Mouse (Mus musculus): ENCODE measurements around the gene Il2rb. TPM values are rescaled to one million over a fixed set of nuclear protein-coding genes. Genes with fewer than 3 reads are reported as not detected.

Gene Il2rb
- total RNA-seq, 2 experiments from 2014 or later = 0.06 to 0.26 TPM

DNA sequence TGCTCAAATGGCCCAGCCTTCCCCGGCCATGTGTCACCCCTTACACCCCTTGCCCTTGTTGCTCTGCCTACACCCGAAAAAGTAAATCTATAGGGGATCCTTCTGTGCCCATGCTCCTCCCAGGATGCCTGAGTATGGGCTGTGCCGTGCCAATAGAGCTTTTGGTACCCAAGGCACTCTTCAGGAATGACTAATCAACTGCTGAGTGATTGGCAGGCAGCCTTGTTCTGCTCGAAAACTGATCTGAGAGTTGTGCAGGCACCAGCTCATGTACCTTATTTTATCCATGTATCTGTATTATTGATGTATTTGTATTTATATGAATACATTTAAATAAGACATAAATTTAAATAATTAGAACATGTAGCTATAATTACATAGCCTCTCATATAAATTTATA, 8.0 kb downstream of the Il2rb start:
- DNase-seq (ENCODE audit: low spot score) = no peak
- intact Hi-C loops (cut with DNase I) = no loop called here

DNA sequence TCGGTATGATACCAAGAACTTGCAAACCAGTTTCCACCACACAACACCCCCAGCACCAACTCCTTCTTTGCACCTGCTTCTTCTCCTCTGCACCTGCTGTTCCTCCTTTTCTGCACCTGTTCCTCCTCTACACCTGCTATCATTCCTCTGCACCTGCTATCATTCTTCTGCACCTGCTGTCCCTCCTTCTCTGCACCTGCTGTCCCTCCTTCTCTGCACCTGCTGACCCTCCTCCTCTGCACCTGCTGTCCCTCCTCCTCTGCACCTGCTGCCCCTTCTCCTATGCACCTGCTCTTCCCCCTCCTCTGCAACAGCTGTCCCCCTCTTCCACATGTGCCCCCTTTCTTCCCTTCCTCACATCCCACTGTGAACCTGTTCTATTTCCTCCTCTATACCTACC, 8.5 kb downstream of the Il2rb start:
- intact Hi-C loops (cut with DNase I) = no loop called here
- no peak for DNase-seq (ENCODE audit: low spot score)

DNA sequence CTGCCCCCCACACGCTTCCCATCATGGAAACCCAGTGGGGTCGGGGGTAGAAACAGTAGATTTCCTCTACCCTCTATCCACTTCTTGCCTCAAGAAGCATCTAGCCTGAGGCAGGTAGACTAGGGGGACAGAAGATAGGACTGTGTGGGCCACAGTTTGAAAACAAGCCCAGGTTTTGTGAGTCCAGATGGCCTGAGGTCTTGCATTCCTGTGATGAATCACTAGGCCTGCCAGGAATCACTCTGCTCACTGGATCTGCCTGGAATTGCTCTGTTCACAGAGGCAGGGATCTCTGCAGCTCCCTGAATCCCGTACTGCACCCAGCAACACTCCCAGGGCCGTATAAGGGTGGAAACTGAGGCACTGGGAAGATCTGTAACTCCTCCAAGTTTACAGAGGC, 11.8 kb downstream of the Il2rb start:
- intact Hi-C loops (cut with DNase I) = no loop called here

DNA sequence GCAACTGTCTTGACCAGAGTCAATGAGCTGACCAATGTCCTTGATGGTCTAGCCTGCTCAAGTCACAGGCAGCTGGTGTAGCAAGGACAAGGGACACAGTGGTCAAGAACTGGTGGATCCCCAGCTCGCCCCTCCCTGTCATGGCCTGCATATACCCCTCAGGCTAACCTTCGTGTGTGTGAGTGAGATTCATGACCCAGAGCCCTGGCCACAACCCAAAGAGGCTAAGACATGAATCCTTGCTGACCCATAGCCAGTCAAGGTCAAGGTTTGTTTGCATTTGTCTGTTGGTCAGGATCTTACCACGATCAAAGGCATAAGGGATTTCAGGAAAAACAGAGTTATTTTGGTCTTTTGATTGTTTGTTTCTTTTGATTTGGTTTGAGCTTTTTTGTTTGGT, 12.6 kb downstream of the Il2rb start:
- intact Hi-C loops (cut with DNase I) = no loop called here
- DNase-seq (ENCODE audit: low spot score) = no peak

More for the DNA sequence above, 11.8 kb downstream of the Il2rb start:
- no peak for DNase-seq (ENCODE audit: low spot score)

DNA sequence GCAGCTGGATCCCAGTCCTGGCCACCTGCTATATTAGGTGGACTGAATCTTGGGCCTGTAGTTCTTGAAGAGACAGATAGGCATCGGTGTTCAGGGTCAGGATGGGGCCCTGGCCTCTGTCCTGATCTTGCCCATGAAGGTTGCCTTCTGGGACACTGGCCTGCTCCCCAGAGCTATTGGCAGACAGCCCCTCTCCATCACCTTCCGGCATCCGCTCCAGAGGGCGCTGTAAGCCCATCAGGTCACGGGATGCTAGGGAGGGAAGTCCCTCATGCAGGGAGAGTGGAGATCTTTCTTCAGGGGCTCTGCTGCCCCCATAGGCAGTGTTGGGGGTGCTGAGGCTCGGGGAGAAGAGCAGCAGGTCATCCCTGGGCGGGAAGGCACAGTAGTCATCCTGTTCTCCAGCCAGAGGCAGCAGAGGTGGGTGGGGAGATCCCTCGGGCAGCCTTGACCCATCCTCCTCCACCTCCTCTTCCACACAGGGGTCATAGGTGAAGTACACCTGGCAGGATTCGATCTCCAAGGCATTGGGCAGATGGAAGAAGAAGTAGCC, 13.5 kb downstream of the Il2rb start:
- intact Hi-C loops (cut with DNase I) = no loop called here
- DNase-seq (ENCODE audit: low spot score) = no peak

DNA sequence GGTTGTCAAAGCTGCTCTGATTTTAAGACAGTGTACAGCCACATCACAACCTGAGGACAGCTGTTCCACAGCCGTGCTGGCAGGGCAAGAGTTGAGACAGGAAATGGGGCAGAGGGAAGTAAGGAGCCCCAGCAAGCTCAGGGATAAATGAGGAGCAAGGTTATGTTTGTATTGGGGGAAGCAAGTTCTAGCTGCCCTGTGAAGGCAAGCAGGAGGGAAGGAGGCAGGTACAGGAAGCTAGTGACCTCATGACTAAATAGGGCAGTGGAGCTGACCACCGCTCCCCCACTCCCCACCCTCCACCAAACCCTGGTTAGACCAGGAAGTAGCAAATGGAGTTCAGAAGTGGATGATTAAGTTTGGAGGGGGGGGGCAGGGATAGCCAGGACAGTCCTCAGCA, 14.1 kb downstream of the Il2rb start:
- intact Hi-C loops (cut with DNase I) = no loop called here
- no peak for DNase-seq (ENCODE audit: low spot score)

DNA sequence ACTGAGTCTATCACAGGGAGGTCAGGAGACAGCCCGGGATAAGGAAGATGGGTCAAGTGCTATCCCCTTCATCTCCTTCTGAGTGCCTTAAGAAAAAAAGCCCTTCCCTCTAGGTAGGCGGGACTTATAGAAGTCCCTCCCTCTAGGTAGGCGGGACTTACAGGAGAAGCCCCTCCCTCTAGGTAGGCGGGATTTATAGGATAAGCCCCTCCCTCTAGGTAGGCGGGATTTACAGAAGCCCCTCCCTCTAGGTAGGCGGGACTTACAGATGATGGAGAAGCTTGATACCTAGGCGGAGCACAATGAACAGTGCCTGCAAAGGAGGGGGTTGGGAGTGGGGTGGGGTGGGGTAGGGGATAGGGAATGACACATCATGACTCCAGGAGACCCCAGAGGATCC, 15.0 kb downstream of the Il2rb start:
- intact Hi-C loops (cut with DNase I) = no loop called here
- no peak for DNase-seq (ENCODE audit: low spot score)

DNA sequence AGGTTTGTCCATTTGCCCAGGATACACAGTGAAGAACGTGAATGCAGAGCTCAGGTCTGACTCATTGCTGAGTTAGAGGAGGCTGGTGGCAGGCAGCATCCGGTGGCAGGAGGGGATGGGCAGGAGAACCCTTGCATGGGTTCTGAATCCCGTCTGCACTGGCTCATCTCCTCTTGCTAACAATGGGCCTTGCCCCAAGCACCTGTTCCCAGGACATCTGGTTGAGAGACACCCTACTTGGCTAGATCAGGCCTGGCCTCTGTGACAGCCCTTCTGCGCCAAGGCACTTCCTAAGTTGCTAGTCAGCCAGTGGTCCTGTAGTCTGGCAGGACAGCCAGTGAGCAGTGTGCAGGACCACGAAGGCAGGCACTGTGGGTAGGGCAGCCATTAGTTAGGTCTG, 15.6 kb downstream of the Il2rb start:
- intact Hi-C loops (cut with DNase I) = no loop called here
- no peak for DNase-seq (ENCODE audit: low spot score)

DNA sequence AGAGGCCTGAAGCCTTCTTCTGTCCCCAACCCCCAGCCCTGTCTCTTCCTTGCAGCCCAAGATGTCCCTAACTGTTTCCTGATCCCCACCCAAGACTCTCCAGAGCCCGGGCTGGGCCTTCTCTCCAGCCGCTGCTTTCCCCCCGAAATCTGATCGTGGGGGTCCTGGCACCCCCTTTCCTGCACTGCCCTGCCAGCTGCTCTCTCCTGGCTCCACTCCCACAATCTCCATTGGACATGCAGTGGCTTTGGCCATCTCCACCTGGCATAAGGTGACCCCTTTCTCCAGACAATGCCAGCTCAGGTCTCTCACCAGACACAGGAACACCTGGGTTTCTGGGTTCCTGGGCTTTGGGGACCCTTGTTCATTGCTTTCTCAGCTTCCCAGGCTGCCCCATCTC, 17.0 kb downstream of the Il2rb start:
- intact Hi-C loops (cut with DNase I) = no loop called here
- DNase-seq (ENCODE audit: low spot score) = no peak

DNA sequence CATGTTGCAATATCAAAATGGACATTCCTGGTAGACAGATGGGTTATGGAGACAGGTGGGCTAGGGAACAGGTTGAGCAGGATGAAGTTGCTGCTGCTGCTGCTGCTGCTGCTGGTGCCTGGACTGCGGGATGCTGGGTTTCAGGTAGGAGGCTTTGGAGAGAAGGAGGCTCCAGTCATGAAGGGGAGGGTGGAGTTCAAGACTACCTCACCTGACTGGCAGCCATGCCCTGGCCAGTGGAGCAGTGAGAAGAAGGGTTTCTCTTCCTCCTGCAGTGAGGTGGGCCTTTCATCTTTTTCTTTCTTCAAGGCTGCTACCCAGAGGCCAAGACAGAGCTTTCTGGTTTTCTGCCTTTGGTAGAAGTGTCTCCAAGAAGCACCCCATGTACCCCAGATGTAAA, 18.2 kb downstream of the Il2rb start:
- intact Hi-C loops (cut with DNase I) = no loop called here
- no peak for DNase-seq (ENCODE audit: low spot score)

DNA sequence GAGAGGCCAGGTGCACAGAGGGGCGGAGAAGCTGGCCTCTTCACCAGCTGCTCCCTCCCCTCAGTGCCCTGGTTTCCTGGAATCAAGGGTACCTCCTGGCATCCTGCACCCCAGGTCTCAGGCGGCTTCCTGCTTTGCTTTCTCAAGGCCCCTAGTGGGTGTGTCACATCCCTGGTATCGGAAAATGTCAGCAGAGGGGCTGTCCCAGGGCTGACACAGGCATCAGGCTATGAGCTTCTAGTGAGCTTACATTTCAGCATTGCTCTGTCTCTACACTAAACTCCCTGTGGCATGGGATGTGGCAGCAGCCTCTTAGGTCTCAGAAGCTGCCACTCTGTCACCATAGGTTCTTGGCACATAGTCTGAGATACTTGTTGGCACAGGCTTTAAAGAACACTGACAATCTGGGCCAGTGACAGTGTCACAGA, 19.5 kb downstream of the Il2rb start:
- intact Hi-C loops (cut with DNase I) = no loop called here
- no peak for DNase-seq (ENCODE audit: low spot score)

DNA sequence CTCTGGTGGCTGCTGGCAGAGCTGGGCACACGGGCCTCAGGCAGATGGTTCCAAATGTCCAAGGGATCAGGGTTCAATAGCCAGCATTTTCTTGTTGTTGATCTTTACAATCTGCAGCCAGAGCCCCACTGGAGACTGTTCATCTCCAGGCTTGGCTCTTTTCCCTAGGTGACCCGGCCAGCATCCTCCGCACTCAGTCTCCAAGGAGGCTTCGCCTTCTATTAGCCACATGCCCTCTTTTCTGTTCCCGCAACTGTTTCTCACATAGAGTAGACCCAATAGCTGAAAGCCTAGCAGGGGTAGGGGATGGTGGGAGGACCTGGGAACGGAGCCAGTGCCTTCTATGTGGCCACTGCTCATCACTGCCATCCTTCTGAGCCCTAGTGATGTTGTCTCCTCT, 21.6 kb downstream of the Il2rb start:
- intact Hi-C loops (cut with DNase I) = no loop called here
- DNase-seq (ENCODE audit: low spot score) = no peak

DNA sequence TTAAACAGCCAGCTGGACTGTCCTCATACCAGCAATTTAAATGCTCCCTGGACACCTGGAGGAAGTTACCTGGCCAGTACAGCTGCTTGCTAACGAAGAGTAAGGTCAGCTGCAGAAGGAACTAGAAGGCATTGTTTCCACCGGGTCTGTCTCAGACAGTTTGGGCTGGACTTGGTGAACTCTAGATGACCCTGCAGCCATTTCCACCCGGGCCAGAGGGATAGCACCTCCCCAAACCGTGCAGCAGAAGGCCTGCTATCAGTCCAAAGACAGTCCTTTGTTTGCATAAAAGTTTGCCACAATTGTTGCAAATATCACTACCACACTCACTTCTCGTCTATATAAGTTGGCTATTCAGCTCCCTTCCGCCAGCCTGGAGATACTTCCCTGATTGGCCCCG, 23.2 kb downstream of the Il2rb start:
- DNase-seq (ENCODE audit: low spot score) = no peak
- intact Hi-C loops (cut with DNase I) = no loop called here

DNA sequence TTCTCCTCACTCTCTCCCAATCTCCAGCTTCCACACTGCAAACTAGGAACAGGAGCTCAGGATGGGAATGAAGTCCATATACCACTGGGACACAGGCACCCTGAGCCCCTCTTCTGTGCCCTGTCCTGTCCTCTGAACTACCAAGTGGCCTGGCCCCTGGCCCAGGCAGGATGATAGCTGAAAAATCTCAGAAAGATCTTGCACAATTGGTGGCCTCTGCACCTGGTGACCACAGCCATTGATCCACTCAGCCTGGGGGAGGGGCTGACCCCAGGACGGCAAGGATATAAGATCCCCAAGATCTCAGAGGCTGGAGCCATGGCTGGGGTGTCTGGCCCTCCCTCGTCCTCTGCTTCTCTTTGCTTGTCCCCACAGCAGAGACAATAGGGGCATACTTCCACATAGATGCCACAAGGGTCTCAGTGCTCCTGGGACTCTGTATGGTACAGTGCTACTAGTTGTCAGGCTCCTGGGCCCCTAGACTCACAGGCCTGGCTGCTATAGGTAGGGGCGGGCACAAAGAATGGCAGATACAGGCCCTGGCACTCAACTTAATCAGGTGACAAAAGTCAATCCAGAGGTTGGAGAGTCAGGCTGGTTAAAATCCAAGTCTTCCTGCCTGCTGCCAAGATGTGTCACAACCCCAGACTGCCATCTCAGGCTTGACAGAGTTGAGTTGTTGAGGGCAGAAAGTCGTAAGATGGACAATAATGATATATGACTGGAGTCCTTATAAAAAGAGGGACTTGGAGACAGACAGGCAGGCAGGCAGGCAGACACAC, 24.4 kb downstream of the Il2rb start:
- DNase-seq (ENCODE audit: low spot score) = no peak
- intact Hi-C loops (cut with DNase I) = no loop called here

DNA sequence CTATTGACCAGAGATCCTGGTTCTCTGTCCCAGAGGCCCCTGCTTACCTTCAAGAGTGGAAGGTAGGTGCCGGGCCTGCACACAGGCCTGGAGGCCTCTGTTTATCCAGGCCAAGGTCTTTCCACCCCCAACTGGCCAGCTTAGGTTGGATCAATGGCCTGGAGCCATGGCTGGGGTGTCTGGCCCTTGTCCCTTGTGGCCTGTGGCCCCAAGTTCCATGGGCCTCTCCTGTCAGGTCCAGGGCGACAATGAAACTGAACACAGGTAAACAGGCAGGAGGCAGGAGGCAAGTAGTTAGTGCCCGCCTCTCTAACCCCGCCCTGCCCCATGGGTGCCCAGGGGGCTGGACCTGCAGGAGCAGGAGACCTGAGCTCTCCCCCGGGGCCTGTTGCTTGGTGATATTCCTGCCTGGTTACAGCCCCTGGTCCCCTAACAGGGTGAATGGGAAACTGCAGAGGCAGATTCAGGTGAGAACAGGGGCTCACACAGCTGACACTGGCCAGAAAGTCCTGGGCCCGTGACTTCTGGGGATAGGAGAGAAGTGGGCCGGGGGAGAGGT, 26.6 kb downstream of the Il2rb start, which contains the start of gene Tmprss6:
TSS of gene Tmprss6 (minus strand) at position 256 of the 559 bp plus-strand sequence.
- intact Hi-C loops (cut with DNase I) = no loop called here
- DNase-seq (ENCODE audit: low spot score) = no peak

DNA sequence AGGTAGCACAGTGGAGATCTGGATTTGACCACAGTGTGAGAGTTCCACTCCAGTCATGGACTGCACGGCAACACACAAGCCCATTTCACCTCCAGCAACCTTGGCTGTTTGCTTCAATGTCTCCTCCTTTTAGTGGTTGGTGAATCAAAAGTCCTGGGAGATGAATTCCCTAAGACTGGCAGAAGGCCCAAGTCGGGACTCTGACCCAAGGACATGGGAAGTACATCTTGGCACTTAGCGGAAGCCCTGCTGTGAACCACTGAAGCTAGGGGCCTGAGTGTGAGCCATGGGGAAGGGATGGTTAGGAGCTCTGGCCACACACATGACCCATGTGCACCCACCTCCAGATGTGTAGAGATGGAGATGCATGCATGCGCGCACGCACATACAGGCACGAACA, 27.5 kb downstream of the Il2rb start:
- no peak for DNase-seq (ENCODE audit: low spot score)
- intact Hi-C loops (cut with DNase I) = no loop called here

DNA sequence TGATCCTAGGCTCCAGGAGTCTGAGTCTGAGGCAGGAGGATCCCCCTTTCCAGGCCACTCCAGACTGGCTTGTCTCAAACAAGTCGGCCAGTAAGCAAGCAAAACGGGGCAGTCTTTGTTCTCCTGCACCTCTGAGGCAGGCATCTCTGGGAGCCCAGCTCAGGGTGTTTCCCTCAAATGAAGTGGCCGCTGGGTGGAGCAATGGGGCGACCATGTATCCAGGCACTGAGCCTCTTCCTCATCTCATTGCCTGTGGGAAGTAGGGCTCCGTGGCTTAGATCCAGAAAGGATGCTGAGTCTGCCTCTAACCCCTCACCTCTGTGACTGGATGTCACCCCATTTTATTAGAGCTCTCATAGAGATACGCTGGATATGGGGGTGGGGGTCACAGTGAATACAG, 28.3 kb downstream of the Il2rb start:
- no peak for DNase-seq (ENCODE audit: low spot score)
- intact Hi-C loops (cut with DNase I) = no loop called here

DNA sequence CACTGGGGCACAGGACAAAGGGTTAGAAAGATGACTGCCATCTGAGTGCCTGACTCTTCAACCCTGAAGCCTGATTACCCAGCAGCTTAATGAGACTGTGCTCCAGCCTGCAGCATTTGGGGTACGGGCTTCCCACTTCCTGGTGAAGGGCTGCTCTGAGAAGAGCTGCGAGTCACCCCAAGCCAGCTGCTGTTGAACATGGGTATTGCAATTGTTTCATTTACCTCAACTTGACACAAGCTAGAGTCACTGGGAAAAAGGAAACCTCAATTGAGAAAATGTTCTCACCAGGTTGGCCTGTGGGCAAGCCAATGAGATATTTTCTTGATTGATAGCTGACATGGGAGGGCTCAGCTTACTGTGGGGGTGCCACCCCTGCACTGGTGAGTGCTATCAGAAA, 32.1 kb downstream of the Il2rb start:
- no peak for DNase-seq (ENCODE audit: low spot score)
- intact Hi-C loops (cut with DNase I) = no loop called here

DNA sequence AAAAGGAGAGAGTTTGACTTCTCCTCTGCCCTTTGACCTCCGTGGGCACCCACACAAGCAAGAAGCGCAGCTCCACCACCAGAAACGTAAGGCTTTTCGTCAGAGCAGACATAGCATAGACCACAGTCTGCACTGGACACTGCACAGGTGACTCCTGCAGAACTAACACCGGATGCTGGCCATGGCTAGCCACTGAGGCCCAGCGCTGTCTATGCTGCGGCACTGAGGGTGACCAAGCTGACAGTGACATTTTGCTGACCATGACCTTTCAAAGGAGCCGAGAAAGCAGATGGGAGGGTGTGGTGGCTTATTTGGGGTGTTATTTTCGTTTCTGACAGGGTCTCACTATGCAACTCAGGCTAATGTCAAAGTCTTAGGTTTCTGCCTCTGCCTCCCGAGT, 37.9 kb downstream of the Il2rb start:
- DNase-seq (ENCODE audit: low spot score) = no peak
- intact Hi-C loops (cut with DNase I) = no loop called here

DNA sequence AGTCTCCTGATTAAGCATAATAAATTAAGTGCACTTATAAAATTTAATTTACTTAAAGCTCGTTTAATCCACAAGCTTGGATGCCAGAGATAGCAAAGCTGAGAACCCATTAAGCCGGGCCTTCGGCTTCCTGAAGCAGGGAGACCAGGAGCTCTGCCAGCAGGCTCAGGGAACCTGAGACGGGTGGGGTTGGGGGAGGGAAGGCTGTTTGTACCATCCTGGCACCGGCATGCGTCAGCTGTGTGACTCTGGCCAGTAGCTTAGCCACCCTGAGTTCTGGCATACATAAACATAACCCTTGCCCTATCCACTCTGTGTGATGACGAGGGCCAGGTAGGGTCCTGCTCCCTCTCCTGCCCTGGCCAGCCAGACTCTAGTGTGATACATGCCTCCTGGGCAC, 39.0 kb downstream of the Il2rb start:
- intact Hi-C loops (cut with DNase I) = no loop called here
- no peak for DNase-seq (ENCODE audit: low spot score)

DNA sequence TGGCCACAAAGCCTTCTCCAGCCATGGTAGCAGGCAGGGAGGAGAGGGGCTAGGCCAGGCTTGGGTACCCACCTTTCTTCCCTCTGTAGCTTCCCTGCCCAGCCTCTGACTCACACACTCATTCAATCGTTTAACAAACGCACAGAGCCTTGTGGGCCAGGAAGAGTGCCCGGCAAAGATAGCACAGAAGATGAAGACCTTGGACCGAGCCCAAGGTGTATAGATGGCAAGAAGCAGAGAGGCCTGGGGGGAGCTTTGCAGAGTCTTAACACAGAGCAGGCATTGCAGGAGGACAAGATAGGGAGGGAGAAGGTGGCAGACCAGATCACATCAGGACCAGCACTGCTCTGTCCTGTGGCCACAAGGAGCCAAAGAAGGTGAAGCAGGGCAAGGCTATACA, 39.9 kb downstream of the Il2rb start:
- no peak for DNase-seq (ENCODE audit: low spot score)
- intact Hi-C loops (cut with DNase I) = no loop called here

DNA sequence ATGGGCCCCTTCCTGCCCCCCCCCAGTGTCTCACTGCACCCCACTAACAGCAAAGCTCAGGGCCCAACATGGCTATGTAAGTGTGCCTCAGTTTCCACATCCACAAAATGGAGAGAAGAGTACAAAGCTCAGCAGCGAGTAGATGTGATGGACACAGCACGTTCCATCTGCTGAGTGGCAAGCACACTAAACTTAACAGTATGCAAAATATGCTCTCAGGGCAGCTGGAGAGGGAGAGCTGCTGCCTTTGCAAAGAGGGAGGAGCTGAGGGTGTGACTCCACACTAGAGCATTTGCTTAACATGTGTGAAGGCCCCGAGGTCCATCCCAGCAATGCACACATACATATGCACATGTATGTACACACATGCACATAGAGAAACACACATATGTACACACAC, 42.1 kb downstream of the Il2rb start:
- no peak for DNase-seq (ENCODE audit: low spot score)
- intact Hi-C loops (cut with DNase I) = no loop called here
